Mouse (Mus musculus) CH12F3 (cell line): Measurements from ENCODE around the gene Fiz1.
"Not testable (repeated sequence)": the region's sequence is repeated elsewhere in the genome, so short reads cannot be mapped to it uniquely, and the experiment has no call there.

Experiments used
- in situ Hi-C: fragments of 300-500 bp; cut with MboI; formaldehyde crosslinking; loops from 2 replicates; pipeline ENCODE4 v1.14.3; 2020; ENCODE audit warnings: low sequenced_read_pairs

Gene Fiz1

GRCm38 (mm10) chr7:5038109-5038732 is 23.7 kb upstream of the Fiz1 start, which contains the start of gene Zfp784:
Gene Zfp784, minus strand, starts transcription at chr7:5038446.
- in situ Hi-C loops = no loop called here

GRCm38 (mm10) chr7:5037467-5037866 is 23.0 kb upstream of the Fiz1 start:
- in situ Hi-C loops = no loop called here

DNA sequence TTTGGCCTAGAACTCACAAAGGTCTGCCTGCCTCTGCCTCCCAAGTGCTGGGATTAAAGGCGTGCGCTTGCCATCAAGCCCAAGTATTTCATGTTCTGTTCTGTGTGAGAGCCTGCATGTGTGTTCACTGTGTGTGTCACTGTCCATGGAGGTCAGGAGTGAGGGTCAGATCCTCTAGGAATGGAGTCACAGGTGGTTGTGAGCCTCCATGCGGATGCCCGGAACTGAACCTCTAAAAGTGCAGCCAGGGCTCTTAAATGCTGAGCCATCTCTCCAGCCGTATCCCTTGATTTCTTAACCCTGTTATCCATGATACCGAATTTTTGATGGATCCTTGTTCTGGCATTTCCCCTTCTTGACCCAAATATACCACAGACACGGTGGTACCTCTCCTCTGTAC is 22.5 kb upstream of the Fiz1 start:
- in situ Hi-C loops = no loop called here

GRCm38 (mm10) chr7:5036136-5036535 is 21.6 kb upstream of the Fiz1 start:
- in situ Hi-C loops = no loop called here

DNA sequence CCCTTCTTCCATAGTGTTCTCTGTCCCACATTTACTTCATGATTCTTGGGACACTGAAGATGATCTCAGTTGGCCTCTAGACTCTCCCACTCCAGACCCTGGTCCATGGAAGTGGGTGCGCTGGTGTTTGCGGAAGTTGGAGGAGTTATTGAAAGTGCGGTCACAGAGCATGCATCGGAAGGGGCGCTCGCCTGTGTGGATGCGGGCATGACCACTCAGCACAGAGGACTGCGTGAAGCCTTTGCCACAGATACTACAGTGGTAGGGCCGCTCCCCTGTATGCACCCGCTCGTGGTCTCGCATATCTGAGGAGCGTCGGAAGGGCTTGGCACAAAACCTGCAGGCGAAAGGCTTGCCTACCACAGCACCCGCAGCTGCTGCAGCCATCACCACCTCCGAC is 21.1 kb upstream of the Fiz1 start:
- in situ Hi-C loops = no loop called here

DNA sequence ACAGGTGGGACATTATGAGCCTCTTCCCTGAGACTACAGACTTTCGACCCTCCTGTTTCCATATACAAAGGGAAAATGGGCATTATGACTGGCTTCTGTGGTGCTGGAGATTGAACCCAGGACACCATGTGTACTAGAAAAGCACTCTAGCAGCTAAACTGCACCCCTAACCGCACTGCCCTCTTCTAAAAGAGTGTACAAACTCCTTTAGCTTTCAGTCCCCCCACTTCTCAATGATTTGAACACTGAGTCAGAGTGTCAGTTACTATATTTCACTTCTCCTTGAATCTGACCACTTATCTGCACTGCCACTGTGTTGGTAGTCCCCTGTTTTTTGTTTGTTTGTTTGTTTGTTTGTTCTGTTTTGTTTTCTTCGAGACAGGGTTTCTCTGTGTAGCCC is 19.3 kb upstream of the Fiz1 start, which contains the start of gene 4632433K11Rik:
TSS of gene 4632433K11Rik (plus strand) at position 301 of the 400 bp plus-strand sequence.
- in situ Hi-C loops = no loop called here

- in situ Hi-C loops = no loop called here
These were observed 17.0 kb upstream of the Fiz1 start for GRCm38 (mm10) chr7:5031496-5031895.

GRCm38 (mm10) chr7:5030554-5031275 is 16.2 kb upstream of the Fiz1 start:
- in situ Hi-C loops = no loop called here

DNA sequence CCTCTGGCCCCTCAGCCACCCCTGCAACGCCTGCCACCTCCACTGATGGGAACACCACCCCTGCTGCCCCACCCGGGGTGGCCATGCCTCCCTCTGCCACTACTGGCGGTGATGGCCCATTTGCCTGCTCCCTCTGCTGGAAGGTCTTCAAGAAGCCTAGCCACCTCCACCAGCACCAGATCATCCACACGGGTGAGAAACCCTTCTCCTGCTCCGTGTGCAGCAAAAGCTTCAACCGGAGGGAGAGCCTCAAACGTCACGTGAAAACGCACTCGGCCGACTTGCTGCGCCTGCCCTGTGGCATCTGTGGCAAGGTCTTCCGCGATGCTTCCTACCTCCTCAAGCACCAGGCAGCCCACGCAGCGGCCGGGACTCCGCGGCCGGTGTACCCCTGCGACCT is 15.4 kb upstream of the Fiz1 start:
- in situ Hi-C loops = no loop called here

DNA sequence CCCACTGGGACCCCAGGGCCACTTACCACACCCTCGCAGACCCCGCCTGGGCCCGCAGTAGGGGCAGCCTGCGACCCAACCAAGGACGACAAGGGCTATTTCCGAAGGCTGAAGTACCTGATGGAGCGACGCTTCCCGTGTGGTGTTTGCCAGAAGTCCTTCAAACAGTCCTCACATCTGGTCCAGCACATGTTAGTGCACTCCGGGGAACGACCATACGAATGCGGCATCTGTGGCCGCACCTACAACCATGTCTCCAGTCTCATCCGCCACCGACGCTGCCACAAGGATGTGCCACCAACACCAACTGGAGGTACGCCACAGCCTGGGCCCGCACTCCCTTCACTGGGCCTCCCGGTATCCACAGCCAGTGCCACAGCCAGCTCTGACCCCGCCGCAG is 15.0 kb upstream of the Fiz1 start:
- in situ Hi-C loops = no loop called here

- in situ Hi-C loops = no loop called here
These were observed 6.7 kb upstream of the Fiz1 start for GRCm38 (mm10) chr7:5021197-5021596.

DNA sequence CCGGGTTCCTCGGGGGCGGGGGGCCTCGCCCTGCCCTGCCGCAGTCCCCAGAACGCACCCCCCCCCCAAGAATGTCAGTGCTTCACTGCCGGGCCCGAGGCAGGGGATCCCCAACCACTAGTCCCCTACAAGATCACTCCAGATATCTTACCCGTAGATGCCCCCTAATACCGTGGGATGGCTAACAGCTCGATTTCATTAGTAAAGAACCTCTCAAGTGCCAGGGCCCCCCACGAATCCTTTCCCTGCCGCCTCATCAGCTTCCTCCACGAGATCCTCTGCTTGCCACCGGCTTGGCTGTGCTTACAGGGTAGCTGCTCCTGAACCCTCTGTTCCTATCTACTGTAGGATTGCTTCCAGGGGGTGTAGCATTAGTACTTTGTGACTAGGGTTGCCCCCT is 6.2 kb upstream of the Fiz1 start:
- in situ Hi-C loops = no loop called here

- in situ Hi-C loops = no loop called here
These were observed 5.6 kb upstream of the Fiz1 start, which contains the start of the genes Zfp865 and Ccdc106 for GRCm38 (mm10) chr7:5020000-5020681. Gene Zfp865, plus strand, starts transcription at chr7:5020376. Gene Ccdc106, plus strand, starts transcription at chr7:5020553.

DNA sequence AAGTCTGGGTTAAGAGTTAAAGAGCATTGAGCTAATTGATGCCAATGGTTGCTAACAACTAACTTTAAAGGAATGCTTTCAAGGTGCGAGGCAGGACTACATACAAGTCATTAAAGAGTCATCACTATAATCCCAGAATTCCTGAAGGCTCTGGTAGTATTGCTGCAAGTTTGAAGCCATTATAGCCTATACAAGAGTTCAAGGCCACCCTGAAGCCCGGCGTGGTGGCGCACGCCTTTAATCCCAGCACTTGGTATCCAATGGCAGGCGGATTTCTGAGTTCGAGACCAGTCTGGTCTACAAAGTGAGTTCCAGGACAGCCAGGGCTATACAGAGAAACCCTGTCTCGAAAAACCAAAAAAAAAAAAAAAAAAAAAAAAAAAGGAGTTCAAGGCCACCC is 5.1 kb upstream of the Fiz1 start:
- in situ Hi-C loops = not testable (repeated sequence)

GRCm38 (mm10) chr7:5017931-5018330 is 3.4 kb upstream of the Fiz1 start:
- in situ Hi-C loops = no loop called here

- in situ Hi-C loops = no loop called here
These were observed 2.9 kb upstream of the Fiz1 start for GRCm38 (mm10) chr7:5017352-5017751.

DNA sequence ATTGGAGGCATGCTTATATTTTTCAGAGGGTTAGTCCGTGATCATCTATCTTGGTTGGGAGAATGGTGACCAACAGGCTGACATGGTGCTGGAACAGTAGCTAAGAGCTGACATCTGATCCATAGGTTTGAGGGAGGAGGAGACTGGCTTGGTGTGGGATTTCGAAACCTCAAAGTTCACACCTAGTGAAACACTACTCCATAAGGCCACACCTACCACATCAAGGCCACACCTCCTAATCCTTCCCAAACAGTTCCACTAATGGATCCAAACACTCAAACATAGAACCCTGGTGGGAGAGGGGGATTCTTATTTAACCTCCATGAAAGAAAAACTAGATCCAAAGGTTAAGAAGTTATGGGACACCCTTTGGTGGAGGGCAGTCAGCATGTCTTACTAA is 2.4 kb upstream of the Fiz1 start:
- in situ Hi-C loops = no loop called here

DNA sequence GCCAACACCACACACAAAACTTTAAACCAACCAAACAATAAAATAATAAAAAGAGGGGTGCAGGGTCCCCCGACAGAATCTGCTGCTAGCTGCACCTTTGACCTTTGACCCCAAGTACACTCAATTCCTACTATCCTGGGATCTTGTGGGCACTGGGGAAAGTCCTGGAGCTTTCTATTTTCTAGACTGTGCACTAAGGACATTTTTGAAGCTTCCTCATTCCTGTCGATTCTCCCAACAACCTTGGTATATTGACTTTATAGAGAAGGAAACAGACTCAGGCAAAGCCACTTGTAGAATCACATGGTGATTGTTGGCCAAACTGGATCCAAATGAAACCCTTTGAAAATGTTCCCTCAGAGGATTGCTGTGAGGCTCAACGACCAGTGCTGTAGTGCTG is 1.6 kb upstream of the Fiz1 start:
- in situ Hi-C loops = no loop called here

DNA sequence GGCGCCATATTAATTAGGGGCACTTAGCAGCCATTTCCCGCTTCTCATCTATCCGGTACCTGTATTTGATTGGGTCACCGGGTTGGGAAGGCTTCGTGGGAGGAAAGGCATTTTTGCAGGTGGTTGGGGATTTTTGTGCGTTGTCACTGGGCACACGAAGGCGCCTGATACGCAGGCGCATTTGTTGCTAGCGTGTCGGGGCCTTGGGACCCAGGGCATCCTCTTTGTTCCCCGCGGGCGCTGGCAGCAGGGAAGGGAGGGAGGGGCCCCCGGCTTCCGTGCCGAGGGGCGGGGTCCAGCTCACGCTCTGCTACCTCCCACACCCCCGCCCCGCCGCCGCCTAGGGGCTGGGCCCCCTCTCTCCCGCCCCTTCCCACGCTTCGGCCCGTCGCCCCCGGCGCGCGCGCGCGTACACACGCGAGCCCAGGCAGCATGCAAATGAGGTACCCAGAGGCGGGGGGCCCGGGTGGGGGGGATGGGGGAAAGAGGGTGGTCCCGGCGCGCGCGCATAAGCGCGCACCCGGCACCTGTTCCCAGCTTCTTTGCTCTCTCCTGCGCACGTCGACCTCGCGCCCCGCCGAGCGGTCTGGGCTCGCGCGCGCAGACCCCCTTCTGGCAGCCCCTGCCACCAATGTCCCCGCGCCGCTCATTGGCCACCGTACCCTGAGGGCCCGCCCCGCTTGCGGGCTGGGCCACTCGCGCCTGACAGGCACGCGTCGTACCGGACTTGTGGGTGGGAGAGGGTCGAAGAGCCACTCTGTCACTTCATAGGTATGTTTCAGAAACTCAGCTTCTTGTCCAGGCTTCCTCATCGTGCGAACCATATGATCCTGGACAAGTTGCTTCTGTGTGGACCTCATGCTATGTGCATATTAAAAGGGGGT is 863 bp upstream of the Fiz1 start, which contains the start of gene Gm44973:
TSS of gene Gm44973 (plus strand) at position 379 of the 884 bp plus-strand sequence.
- in situ Hi-C loops = no loop called here

GRCm38 (mm10) chr7:5012681-5013513 is 1.6 kb downstream of the Fiz1 start:
- in situ Hi-C loops = no loop called here
